Mouse (Mus musculus) stomach, embryonic 16.5 days (tissue): Measurements from ENCODE around the gene Strbp. TPM values are rescaled to one million over a fixed set of nuclear protein-coding genes. Genes with fewer than 3 reads are reported as not detected.

Experiments
- ATAC-seq: fragments of 200-750 bp; cut with Nextera tagmentation; 2 replicates; pipeline ENCODE4 v1.8.0; 2017; ENCODE audit warnings: moderate number of reproducible peaks, moderate TSS enrichment; ENCODE audit not compliant: insufficient read depth, low FRiP score
- H3K27ac ChIP-seq: fragments of 300-500 bp; sonication (generic); 2 replicates; pipeline ENCODE4 v1.5.1; 2014; ENCODE audit warnings: low read length
- H3K27me3 ChIP-seq: fragments of 300-500 bp; sonication (generic); 2 replicates; pipeline ENCODE4 v1.6.1; 2014; ENCODE audit warnings: low read length, control low read depth, mixed read lengths; ENCODE audit not compliant: control insufficient read depth, insufficient read depth
- H3K36me3 ChIP-seq: fragments of 300-500 bp; sonication (generic); 2 replicates; pipeline ENCODE4 v1.6.1; 2014; ENCODE audit warnings: low read length; ENCODE audit not compliant: control insufficient read depth, insufficient read depth
- H3K4me1 ChIP-seq: fragments of 300-500 bp; sonication (generic); 2 replicates; pipeline ENCODE4 v1.6.1; 2014; ENCODE audit warnings: low read length, control low read depth, mixed read lengths; ENCODE audit not compliant: control insufficient read depth, insufficient read depth
- H3K4me2 ChIP-seq: fragments of 300-500 bp; sonication (generic); 2 replicates; pipeline ENCODE4 v1.6.1; 2014; ENCODE audit warnings: low read depth, low read length, mixed read lengths
- H3K4me3 ChIP-seq: fragments of 300-500 bp; sonication (generic); replicated peaks from 2 replicates; pipeline ENCODE4 v1.5.1; 2014; ENCODE audit warnings: mild to moderate bottlenecking, low read length
- H3K9ac ChIP-seq: fragments of 300-500 bp; sonication (generic); 2 replicates; pipeline ENCODE4 v1.6.1; 2014; ENCODE audit warnings: low read length
- H3K9me3 ChIP-seq: fragments of 300-500 bp; sonication (generic); replicated peaks from 2 replicates; pipeline ENCODE4 v1.6.1; 2016; ENCODE audit warnings: low read length, control low read depth; ENCODE audit not compliant: control insufficient read depth
- WGBS: fragments of 180-500 bp; shearing (Covaris S2); extraction: QIAGEN DNeasy Blood & Tissue Kit; methylation state at CpG from one replicate; pipeline ENCODE4 v1.1.7; 2014; 5-methylcytosine and 5-hydroxymethylcytosine counted together
- polyA plus RNA-seq: library from polyadenylated mRNA; unstranded; fragments of >200 nt; fragmentation: Nextera tagmentation; extraction: Ambion mirVana; gene quantifications from 2 replicates; pipeline ENCODE4 v1.2.1, GENCODE M21; 2015

The Strbp gene
- polyA plus RNA-seq, 1 experiment from 2014 or later = 27.3 TPM

DNA sequence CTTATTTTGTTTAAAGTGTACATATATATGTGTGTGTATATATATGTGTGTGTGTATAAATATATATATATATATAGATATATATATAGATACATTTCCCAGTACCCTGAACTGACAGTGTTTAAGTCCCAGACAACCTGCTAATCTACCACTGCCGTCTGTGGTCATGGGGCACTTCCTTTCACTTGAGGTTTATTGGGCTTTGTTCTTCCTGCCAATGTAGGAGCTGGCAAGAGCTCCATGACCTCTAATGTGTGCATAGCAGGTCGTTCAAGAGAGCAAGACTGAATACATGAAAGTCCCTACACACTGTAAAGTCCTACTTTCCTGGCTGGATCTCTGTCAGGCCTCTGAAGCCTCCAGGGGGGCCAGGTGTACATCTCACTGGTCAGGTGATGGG lies 138.1 kb downstream of the Strbp start:
- no peak overlapping the region for H3K27ac ChIP-seq
- no peak for ATAC-seq
- H3K4me3 ChIP-seq = no peak overlapping the region
- H3K4me2 ChIP-seq = no peak overlapping the region
- H3K27me3 ChIP-seq = no peaks in the 10 kb centered on the region
- 59% methylated on average over 2 of the region's 2 CpGs for WGBS
- no peaks in the 10 kb centered on the region for H3K9me3 ChIP-seq
- 0 out of 2 replicates have a peak, but pooled peaks cover 4% of the 10 kb centered on the region for H3K4me1 ChIP-seq
- H3K9ac ChIP-seq = no peak overlapping the region
- H3K36me3 ChIP-seq = peaks cover 25% of the 10 kb centered on the region; the same call in 1 of the 2 replicates

DNA sequence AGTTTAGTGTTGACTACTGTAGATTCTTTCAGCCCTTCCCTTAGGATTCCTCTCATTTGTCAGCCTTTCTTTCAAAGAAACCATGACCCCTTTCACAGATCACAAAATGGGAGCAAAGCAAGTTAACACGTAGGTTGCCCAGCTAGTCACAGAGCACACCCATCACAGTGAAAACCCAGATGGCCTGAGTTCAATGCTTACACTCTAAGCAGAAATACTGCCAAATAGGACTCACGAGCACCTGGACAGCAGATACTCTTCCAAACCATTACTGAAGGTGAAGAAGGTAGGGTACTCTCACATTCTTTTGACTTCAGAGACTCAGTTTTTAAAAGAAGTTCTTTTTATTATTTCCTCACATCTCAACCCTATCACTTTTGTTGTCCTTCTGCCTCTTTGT lies 147.3 kb downstream of the Strbp start:
- Histone ChIP-seq H3K27me3 (no peaks in the 10 kb centered on the region), H3K4me1 (no peaks in the 10 kb centered on the region), H3K27ac (no peak overlapping the region), H3K36me3 (peaks cover 48% of the 10 kb centered on the region), H3K9me3 (0 out of 2 replicates have a peak, but pooled peaks cover 3% of the 10 kb centered on the region), H3K9ac (no peak overlapping the region), H3K4me2 (no peak overlapping the region), H3K4me3 (no peak overlapping the region)
- 64% methylated on average over 2 of the region's 2 CpGs for WGBS
- ATAC-seq = no peak

DNA sequence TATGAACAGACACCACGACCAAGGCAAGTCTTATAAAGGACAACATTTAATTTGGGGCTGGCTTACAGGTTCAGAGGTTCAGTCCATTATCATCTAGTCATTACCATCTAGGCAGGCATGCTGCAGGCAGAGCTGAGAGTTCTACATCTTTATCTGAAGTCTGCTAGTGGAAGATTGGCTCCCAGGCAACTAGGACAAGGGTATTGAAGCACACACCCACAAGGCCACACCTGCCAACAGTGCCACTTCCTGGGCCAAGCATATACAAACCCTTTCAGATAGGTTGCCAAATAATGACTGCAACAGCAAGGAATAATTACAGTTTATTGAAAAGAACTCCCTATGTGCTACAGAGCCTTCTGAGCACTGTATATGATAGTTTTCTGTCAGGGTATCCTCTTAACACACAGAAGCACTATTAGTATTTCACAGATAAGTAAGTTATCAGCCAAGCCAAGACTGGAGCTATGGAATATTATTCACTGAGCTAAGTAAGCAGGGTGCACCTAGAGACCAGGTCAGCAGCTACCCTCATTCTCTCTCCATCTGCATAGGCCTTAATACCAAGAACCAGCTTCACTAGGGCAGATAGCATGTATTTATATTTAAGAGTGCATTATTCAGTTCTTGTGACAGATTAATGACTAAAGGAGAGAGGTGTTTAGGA lies 154.2 kb downstream of the Strbp start:
- peak; percentile 64 for ATAC-seq
- Histone ChIP-seq H3K27ac (no peak overlapping the region), H3K36me3 (peaks cover 27% of the 10 kb centered on the region)

DNA sequence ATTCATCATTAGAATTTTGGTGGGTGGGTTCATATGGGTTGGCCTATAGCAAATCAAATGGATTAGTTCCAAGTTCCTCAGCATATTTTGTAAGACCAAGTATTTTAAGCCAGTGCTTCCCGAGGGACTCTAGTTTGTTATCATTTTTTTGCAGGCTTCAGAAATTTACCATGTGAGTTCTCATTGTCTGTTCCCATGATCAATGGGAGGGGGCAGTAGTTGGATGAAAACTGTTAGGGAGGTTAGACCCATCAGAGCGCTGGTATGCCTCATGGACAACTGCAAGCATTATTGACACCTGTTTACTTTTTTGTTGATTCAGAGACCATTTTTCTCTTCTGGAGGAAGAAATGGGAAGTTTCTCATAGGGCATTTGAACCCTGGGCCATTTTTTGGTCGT lies 172.0 kb downstream of the Strbp start:
- Histone ChIP-seq H3K36me3 (no peaks in the 10 kb centered on the region), H3K27ac (no peak overlapping the region), H3K4me3 (no peak overlapping the region), H3K9me3 (no peaks in the 10 kb centered on the region), H3K4me1 (0 out of 2 replicates have a peak, but pooled peaks cover 2% of the 10 kb centered on the region), H3K27me3 (no peaks in the 10 kb centered on the region), H3K9ac (no peak overlapping the region), H3K4me2 (no peak overlapping the region)
- 73% methylated on average over 3 of the region's 3 CpGs for WGBS
- ATAC-seq = no peak

More for the DNA sequence above, 154.2 kb downstream of the Strbp start:
- H3K9ac ChIP-seq = no peak overlapping the region
- H3K4me2 ChIP-seq = no peak overlapping the region
- no peak overlapping the region for H3K4me3 ChIP-seq
- WGBS = 91% methylated on average over 1 of the region's 1 CpGs
- 0 out of 2 replicates have a peak, but pooled peaks cover 3% of the 10 kb centered on the region for H3K9me3 ChIP-seq
- H3K27me3 ChIP-seq = no peaks in the 10 kb centered on the region
- H3K4me1 ChIP-seq = no peaks in the 10 kb centered on the region

DNA sequence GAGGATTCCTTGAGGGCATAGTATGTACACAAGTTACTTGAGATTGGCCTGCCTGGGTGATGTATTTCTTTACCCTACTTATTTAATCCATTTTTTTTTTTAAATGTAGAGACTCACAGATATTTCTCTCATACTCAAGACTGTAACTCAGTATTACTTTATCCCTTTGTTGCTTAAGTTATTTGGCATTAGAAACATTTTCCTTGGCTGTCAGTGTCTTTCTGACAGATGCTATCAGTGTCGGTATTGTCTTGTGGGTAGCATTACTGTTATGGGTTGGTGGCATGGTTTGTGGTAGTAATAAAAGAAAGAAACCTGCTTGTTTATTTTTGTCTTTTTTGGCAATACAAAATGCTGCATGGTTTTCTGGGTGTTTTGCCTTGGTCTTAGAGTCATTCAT lies 172.9 kb downstream of the Strbp start:
- 86% methylated on average over 1 of the region's 1 CpGs for WGBS
- H3K36me3 ChIP-seq = no peaks in the 10 kb centered on the region
- ATAC-seq = no peak
- no peak overlapping the region for H3K4me3 ChIP-seq
- H3K9ac ChIP-seq = no peak overlapping the region
- no peak overlapping the region for H3K4me2 ChIP-seq
- no peaks in the 10 kb centered on the region for H3K9me3 ChIP-seq
- H3K27ac ChIP-seq = no peak overlapping the region
- H3K4me1 ChIP-seq = 0 out of 2 replicates have a peak, but pooled peaks cover 2% of the 10 kb centered on the region
- no peaks in the 10 kb centered on the region for H3K27me3 ChIP-seq

DNA sequence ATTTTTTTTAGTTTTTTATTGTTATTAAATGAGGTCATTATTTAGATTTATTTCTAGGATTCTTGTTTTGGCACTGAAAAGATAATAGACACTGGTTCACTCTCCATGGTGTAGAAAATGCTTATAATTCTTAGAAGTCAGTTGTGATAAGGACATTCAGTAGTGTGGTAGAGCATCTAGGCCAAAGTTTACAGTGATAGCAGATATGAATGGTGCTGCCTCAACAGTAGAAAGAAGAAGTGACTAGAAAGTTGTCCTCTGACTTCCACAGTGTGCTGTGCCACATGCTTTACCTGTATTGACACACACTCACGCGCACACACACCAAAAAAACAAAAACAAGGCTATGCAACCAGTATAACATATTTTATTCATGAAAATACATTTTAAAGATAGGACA lies 174.3 kb downstream of the Strbp start:
- no peak overlapping the region for H3K4me2 ChIP-seq
- H3K27me3 ChIP-seq = no peaks in the 10 kb centered on the region
- 0 out of 2 replicates have a peak, but pooled peaks cover 2% of the 10 kb centered on the region for H3K4me1 ChIP-seq
- 96% methylated on average over 2 of the region's 2 CpGs for WGBS
- H3K9ac ChIP-seq = no peak overlapping the region
- no peak overlapping the region for H3K4me3 ChIP-seq
- H3K9me3 ChIP-seq = no peaks in the 10 kb centered on the region
- no peaks in the 10 kb centered on the region for H3K36me3 ChIP-seq
- no peak for ATAC-seq
- H3K27ac ChIP-seq = no peak overlapping the region

DNA sequence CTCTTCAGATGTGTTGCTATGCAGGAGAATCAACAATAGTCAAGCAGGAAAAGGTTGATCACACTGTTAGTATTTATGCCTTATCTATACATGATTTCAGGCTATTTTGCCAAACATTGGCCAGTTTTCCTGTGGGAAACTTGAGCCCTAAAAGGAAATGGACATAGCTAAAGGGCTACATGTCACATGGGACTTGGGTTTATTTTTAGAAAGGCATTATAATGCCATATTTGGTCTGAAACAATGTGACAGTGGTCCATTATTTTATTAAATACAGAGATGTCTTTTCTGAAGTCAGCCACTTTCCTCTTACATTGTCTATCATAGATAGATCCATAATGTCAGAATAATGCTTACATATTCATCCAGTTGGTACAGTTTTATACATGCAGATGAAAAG lies 176.1 kb downstream of the Strbp start:
- H3K9me3 ChIP-seq = no peaks in the 10 kb centered on the region
- H3K27me3 ChIP-seq = no peaks in the 10 kb centered on the region
- no peak overlapping the region for H3K27ac ChIP-seq
- no peak overlapping the region for H3K4me3 ChIP-seq
- 0 out of 2 replicates have a peak, but pooled peaks cover 2% of the 10 kb centered on the region for H3K4me1 ChIP-seq
- ATAC-seq = no peak
- H3K4me2 ChIP-seq = no peak overlapping the region
- H3K9ac ChIP-seq = no peak overlapping the region
- H3K36me3 ChIP-seq = no peaks in the 10 kb centered on the region

DNA sequence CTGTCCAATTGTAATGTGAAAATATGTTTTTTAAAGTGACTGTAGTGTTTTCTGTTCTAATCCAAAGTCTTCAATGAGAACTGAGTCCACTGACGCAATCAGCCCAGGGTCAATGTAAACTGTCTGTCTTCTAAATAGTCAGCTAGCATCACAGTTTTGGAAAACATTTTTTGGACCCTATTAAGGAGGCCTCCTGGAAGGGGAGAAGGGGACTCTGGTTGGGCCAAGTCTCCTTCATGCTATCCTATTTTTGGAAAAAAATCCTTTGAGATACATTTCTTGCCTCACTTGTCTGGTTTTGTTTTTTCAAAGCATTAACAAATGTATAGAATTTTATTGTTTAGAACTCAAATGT lies 184.4 kb downstream of the Strbp start:
- 53% methylated on average over 1 of the region's 1 CpGs for WGBS

DNA sequence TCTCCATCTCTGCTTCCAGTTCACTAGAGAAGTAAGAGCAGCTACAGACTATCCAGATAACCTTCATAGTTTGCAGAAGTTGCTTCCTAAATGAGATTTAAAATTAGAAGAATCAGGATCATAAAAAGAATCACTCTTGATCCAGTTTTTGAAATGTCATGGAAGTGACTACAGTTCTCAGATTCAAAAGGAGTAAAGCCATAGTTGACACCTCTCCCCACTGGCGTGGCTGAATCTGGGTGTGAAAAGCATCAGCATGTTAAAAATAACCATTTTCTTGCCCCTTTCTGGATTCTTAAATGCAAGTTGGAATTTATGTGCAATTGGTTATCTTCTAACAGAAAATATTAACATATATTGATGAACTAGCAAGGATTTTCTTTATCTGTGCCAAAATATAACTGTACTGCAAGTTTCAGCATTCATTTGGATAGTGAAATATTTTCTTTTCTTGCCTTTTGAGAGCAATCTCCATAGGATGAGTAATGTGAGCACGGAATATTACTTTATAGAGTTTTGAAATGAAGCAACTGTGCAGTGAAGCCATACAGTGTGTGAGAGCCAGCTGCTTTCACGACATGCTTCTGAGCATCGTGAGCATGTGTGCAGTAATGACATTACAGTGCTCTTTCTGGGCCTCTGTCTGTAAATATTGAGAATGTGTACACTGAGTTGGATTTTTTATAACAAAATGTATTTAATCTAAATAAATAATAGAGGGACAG lies 184.9 kb downstream of the Strbp start:
- no peak overlapping the region for H3K27ac ChIP-seq
- H3K9me3 ChIP-seq = no peaks in the 10 kb centered on the region
- peak; percentile 68; the same call in 1 of the 2 replicates for ATAC-seq
- no peaks in the 10 kb centered on the region for H3K36me3 ChIP-seq
- no peak overlapping the region for H3K4me2 ChIP-seq
- no peak overlapping the region for H3K9ac ChIP-seq
- WGBS = 47% methylated on average over 4 of the region's 4 CpGs
- no peak overlapping the region for H3K4me3 ChIP-seq
- no peaks in the 10 kb centered on the region for H3K27me3 ChIP-seq
- H3K4me1 ChIP-seq = peaks cover 7% of the 10 kb centered on the region; the same call in 1 of the 2 replicates

More for the DNA sequence above, 184.4 kb downstream of the Strbp start:
- peaks cover 7% of the 10 kb centered on the region; the same call in 1 of the 2 replicates for H3K4me1 ChIP-seq
- no peak overlapping the region for H3K4me3 ChIP-seq
- no peak overlapping the region for H3K4me2 ChIP-seq
- ATAC-seq = peak; percentile 68
- no peak overlapping the region for H3K9ac ChIP-seq
- no peak overlapping the region for H3K27ac ChIP-seq
- H3K9me3 ChIP-seq = no peaks in the 10 kb centered on the region
- no peaks in the 10 kb centered on the region for H3K36me3 ChIP-seq
- H3K27me3 ChIP-seq = no peaks in the 10 kb centered on the region
